Mouse (Mus musculus): ENCODE measurements around the gene Slc38a9. TPM values are rescaled to one million over a fixed set of nuclear protein-coding genes. Genes with fewer than 3 reads are reported as not detected.

Slc38a9 gene
- polyA plus RNA-seq, 1 experiment = 73.3 TPM

GRCm38 (mm10) chr13:112754871-112755270 lies 94.3 kb downstream of the Slc38a9 start:
- Histone ChIP-seq H3K27ac (ENCODE audit: control insufficient read depth, insufficient read depth, low read length) (no peak overlapping the region), H3K4me3 (ENCODE audit: control insufficient read depth, insufficient read depth, low read length) (no peak overlapping the region), H3K36me3 (ENCODE audit: control insufficient read depth, insufficient read depth, low read length) (no peaks in the 10 kb centered on the region), H3K4me1 (replicated peaks; ENCODE audit: control insufficient read depth, insufficient read depth, low read length) (peaks cover 8% of the 10 kb centered on the region), H3K27me3 (ENCODE audit: control insufficient read depth, insufficient read depth, low read length) (no peaks in the 10 kb centered on the region)
- DNase-seq = no peak
- TF ChIP-seq POLR2A (IDR thresholded peaks at IDR 0.05; ENCODE audit: control insufficient read depth, extremely low read depth, insufficient read depth, low read length, poor library complexity) (no peak), CTCF (IDR thresholded peaks at IDR 0.05; ENCODE audit: borderline replicate concordance, control insufficient read depth, extremely low read depth, insufficient read depth, low read length, poor library complexity) (no peak)
- 68% methylated on average over 4 of the region's 4 CpGs for WGBS

GRCm38 (mm10) chr13:112755507-112756010 lies 95.0 kb downstream of the Slc38a9 start:
- Histone ChIP-seq H3K27ac (ENCODE audit: control insufficient read depth, insufficient read depth, low read length) (no peak overlapping the region), H3K36me3 (ENCODE audit: control insufficient read depth, insufficient read depth, low read length) (no peaks in the 10 kb centered on the region), H3K27me3 (ENCODE audit: control insufficient read depth, insufficient read depth, low read length) (no peaks in the 10 kb centered on the region), H3K4me1 (replicated peaks; ENCODE audit: control insufficient read depth, insufficient read depth, low read length) (peaks cover 9% of the 10 kb centered on the region), H3K4me3 (ENCODE audit: control insufficient read depth, insufficient read depth, low read length) (no peak overlapping the region)
- WGBS = 89% methylated on average over 11 of the region's 11 CpGs
- TF ChIP-seq POLR2A (IDR thresholded peaks at IDR 0.05; ENCODE audit: control insufficient read depth, extremely low read depth, insufficient read depth, low read length, poor library complexity) (no peak), CTCF (IDR thresholded peaks at IDR 0.05; ENCODE audit: borderline replicate concordance, control insufficient read depth, extremely low read depth, insufficient read depth, low read length, poor library complexity) (no peak)
- no peak for DNase-seq

- Histone ChIP-seq H3K4me3 (ENCODE audit: control insufficient read depth, insufficient read depth, low read length) (no peak overlapping the region), H3K27ac (ENCODE audit: control insufficient read depth, insufficient read depth, low read length) (no peak overlapping the region), H3K27me3 (ENCODE audit: control insufficient read depth, insufficient read depth, low read length) (no peaks in the 10 kb centered on the region), H3K4me1 (replicated peaks; ENCODE audit: control insufficient read depth, insufficient read depth, low read length) (peaks cover 5% of the 10 kb centered on the region), H3K36me3 (ENCODE audit: control insufficient read depth, insufficient read depth, low read length) (no peaks in the 10 kb centered on the region)
- no peak for DNase-seq
- no peak for TF ChIP-seq CTCF (IDR thresholded peaks at IDR 0.05; ENCODE audit: borderline replicate concordance, control insufficient read depth, extremely low read depth, insufficient read depth, low read length, poor library complexity)
- no peak for TF ChIP-seq POLR2A (IDR thresholded peaks at IDR 0.05; ENCODE audit: control insufficient read depth, extremely low read depth, insufficient read depth, low read length, poor library complexity)
- 90% methylated on average over 9 of the region's 9 CpGs for WGBS
Measured at GRCm38 (mm10) chr13:112757395-112757794, 96.8 kb downstream of the Slc38a9 start.

GRCm38 (mm10) chr13:112758546-112759090 lies 98.1 kb downstream of the Slc38a9 start:
- WGBS = 93% methylated on average over 6 of the region's 6 CpGs
- Histone ChIP-seq H3K4me3 (ENCODE audit: control insufficient read depth, insufficient read depth, low read length) (no peak overlapping the region), H3K27ac (ENCODE audit: control insufficient read depth, insufficient read depth, low read length) (no peak overlapping the region), H3K36me3 (ENCODE audit: control insufficient read depth, insufficient read depth, low read length) (no peaks in the 10 kb centered on the region), H3K4me1 (replicated peaks; ENCODE audit: control insufficient read depth, insufficient read depth, low read length) (peaks cover 5% of the 10 kb centered on the region), H3K27me3 (ENCODE audit: control insufficient read depth, insufficient read depth, low read length) (no peaks in the 10 kb centered on the region)
- no peak for TF ChIP-seq CTCF (IDR thresholded peaks at IDR 0.05; ENCODE audit: borderline replicate concordance, control insufficient read depth, extremely low read depth, insufficient read depth, low read length, poor library complexity)
- TF ChIP-seq POLR2A (IDR thresholded peaks at IDR 0.05; ENCODE audit: control insufficient read depth, extremely low read depth, insufficient read depth, low read length, poor library complexity) = no peak
- DNase-seq = no peak

GRCm38 (mm10) chr13:112759364-112759763 lies 98.8 kb downstream of the Slc38a9 start:
- no peak overlapping the region for H3K27ac ChIP-seq (ENCODE audit: control insufficient read depth, insufficient read depth, low read length)
- no peak overlapping the region for H3K4me3 ChIP-seq (ENCODE audit: control insufficient read depth, insufficient read depth, low read length)
- 98% methylated on average over 9 of the region's 9 CpGs for WGBS
- H3K36me3 ChIP-seq (ENCODE audit: control insufficient read depth, insufficient read depth, low read length) = no peaks in the 10 kb centered on the region
- TF ChIP-seq CTCF (IDR thresholded peaks at IDR 0.05; ENCODE audit: borderline replicate concordance, control insufficient read depth, extremely low read depth, insufficient read depth, low read length, poor library complexity) (no peak), POLR2A (IDR thresholded peaks at IDR 0.05; ENCODE audit: control insufficient read depth, extremely low read depth, insufficient read depth, low read length, poor library complexity) (no peak)
- no peaks in the 10 kb centered on the region for H3K27me3 ChIP-seq (ENCODE audit: control insufficient read depth, insufficient read depth, low read length)
- peaks cover 5% of the 10 kb centered on the region for H3K4me1 ChIP-seq (replicated peaks; ENCODE audit: control insufficient read depth, insufficient read depth, low read length)
- DNase-seq = no peak

GRCm38 (mm10) chr13:112759777-112760537 lies 99.4 kb downstream of the Slc38a9 start:
- WGBS = 74% methylated on average over 15 of the region's 15 CpGs
- no peaks in the 10 kb centered on the region for H3K36me3 ChIP-seq (ENCODE audit: control insufficient read depth, insufficient read depth, low read length)
- no peak for DNase-seq
- TF ChIP-seq POLR2A (IDR thresholded peaks at IDR 0.05; ENCODE audit: control insufficient read depth, extremely low read depth, insufficient read depth, low read length, poor library complexity) (no peak), CTCF (IDR thresholded peaks at IDR 0.05; ENCODE audit: borderline replicate concordance, control insufficient read depth, extremely low read depth, insufficient read depth, low read length, poor library complexity) (no peak)
- H3K27ac ChIP-seq (ENCODE audit: control insufficient read depth, insufficient read depth, low read length) = no peak overlapping the region
- H3K4me1 ChIP-seq (replicated peaks; ENCODE audit: control insufficient read depth, insufficient read depth, low read length) = peaks cover 5% of the 10 kb centered on the region
- H3K27me3 ChIP-seq (ENCODE audit: control insufficient read depth, insufficient read depth, low read length) = no peaks in the 10 kb centered on the region
- H3K4me3 ChIP-seq (ENCODE audit: control insufficient read depth, insufficient read depth, low read length) = no peak overlapping the region
